Mouse (Mus musculus) MEL (cell line): ENCODE results near the gene Tnf. TPM values are rescaled to one million over a fixed set of nuclear protein-coding genes. Genes with fewer than 3 reads are reported as not detected.

Experiments used
- DNase-seq: peaks from one replicate; pipeline ENCODE4 v3.0.0; 2011; ENCODE audit warnings: low read depth, low spot score
- H3K27ac ChIP-seq: 2 replicates; pipeline ENCODE4 v1.5.1; 2012; ENCODE audit warnings: low read depth, mild to moderate bottlenecking, control low read depth, low read length, moderate library complexity; ENCODE audit not compliant: control insufficient read depth
- H3K27me3 ChIP-seq, 2 experiments: fragments of 150-350 bp in 1 of 2; sonication (generic) in 1 of 2; 2 replicates each; pipeline ENCODE4 v1.6.1; 2012; ENCODE audit warnings: low read length in 2 of 2, mild to moderate bottlenecking in 2 of 2, improper control_type of control experiment in 1 of 2, moderate library complexity in 1 of 2; ENCODE audit not compliant: insufficient read depth in 2 of 2, control insufficient read depth in 1 of 2
- H3K36me3 ChIP-seq, 2 experiments: 2 replicates each; pipeline ENCODE4 v1.6.1; 2012 to 2014; ENCODE audit warnings: low read length in 2 of 2, improper control_type of control experiment in 1 of 2, inconsistent platforms in 1 of 2, mild to moderate bottlenecking in 1 of 2; ENCODE audit not compliant: insufficient read depth in 2 of 2, control insufficient read depth in 1 of 2
- H3K4me1 ChIP-seq, 2 experiments: fragments of 150-350 bp in 1 of 2; sonication (generic) in 1 of 2; 2 replicates each; pipeline ENCODE4 v1.6.1; 2012; ENCODE audit warnings: low read length in 2 of 2, improper control_type of control experiment in 1 of 2, mild to moderate bottlenecking in 1 of 2; ENCODE audit not compliant: insufficient read depth in 2 of 2, control insufficient read depth in 1 of 2
- H3K4me3 ChIP-seq, 2 experiments: fragments of 150-350 bp in 1 of 2; sonication (generic) in 1 of 2; 2 replicates each; pipeline ENCODE4 v1.5.1; 2012; ENCODE audit warnings: low read depth in 2 of 2, low read length in 2 of 2, mild to moderate bottlenecking in 2 of 2, moderate library complexity in 2 of 2, control low read depth in 1 of 2, improper control_type of control experiment in 1 of 2; ENCODE audit not compliant: control insufficient read depth in 1 of 2, insufficient read depth in 1 of 2
- H3K79me2 ChIP-seq: 2 replicates; pipeline ENCODE4 v1.6.1; 2012; ENCODE audit warnings: mild to moderate bottlenecking, low read length, moderate library complexity; ENCODE audit not compliant: control insufficient read depth, poor library complexity, insufficient read depth
- H3K9ac ChIP-seq: 2 replicates; pipeline ENCODE4 v1.6.1; 2012; ENCODE audit warnings: low read depth, mild to moderate bottlenecking, control low read depth, low read length, moderate library complexity; ENCODE audit not compliant: control insufficient read depth, poor library complexity, severe bottlenecking
- H3K9me3 ChIP-seq: fragments of 150-350 bp; sonication (generic); replicated peaks from 2 replicates; pipeline ENCODE4 v1.6.1; 2012; ENCODE audit warnings: mild to moderate bottlenecking, low read length, improper control_type of control experiment, moderate library complexity; ENCODE audit not compliant: insufficient read depth
- E2F4 ChIP-seq: IDR thresholded peaks from 2 replicates; pipeline ENCODE4 v1.6.1; 2011; ENCODE audit warnings: low read depth, low read length, improper control_type of control experiment, borderline replicate concordance
- ELF1 ChIP-seq: IDR thresholded peaks from 2 replicates; pipeline ENCODE4 v1.6.1; 2014; ENCODE audit warnings: low read depth, mild to moderate bottlenecking, inconsistent platforms, low read length, improper control_type of control experiment, moderate library complexity
- ETS1 ChIP-seq: IDR thresholded peaks from 2 replicates; pipeline ENCODE4 v1.6.1; 2012; ENCODE audit warnings: low read depth, mild to moderate bottlenecking, inconsistent platforms, low read length, improper control_type of control experiment, moderate library complexity
- KAT2A ChIP-seq: conservative IDR thresholded peaks from 2 replicates; pipeline ENCODE4 v1.6.1; 2012; ENCODE audit warnings: low read depth, low read length, improper control_type of control experiment, inconsistent platforms
- MAFK ChIP-seq: IDR thresholded peaks from 2 replicates; pipeline ENCODE4 v1.6.1; 2011; ENCODE audit warnings: low read depth, mild to moderate bottlenecking, low read length, improper control_type of control experiment, borderline replicate concordance
- MAX ChIP-seq: IDR thresholded peaks from 2 replicates; pipeline ENCODE4 v1.6.1; 2011; ENCODE audit warnings: low read length, improper control_type of control experiment
- MAZ ChIP-seq: IDR thresholded peaks from 2 replicates; pipeline ENCODE4 v1.6.1; 2012; ENCODE audit warnings: low read depth, mild to moderate bottlenecking, inconsistent platforms, low read length, improper control_type of control experiment
- MXI1 ChIP-seq: IDR thresholded peaks from 2 replicates; pipeline ENCODE4 v1.6.1; 2011; ENCODE audit warnings: mild to moderate bottlenecking, low read depth, low read length, improper control_type of control experiment
- MYC ChIP-seq: IDR thresholded peaks from 2 replicates; pipeline ENCODE4 v1.6.1; 2011; ENCODE audit warnings: low read depth, mild to moderate bottlenecking, low read length, improper control_type of control experiment, moderate library complexity
- NELFE ChIP-seq: IDR thresholded peaks from 2 replicates; pipeline ENCODE4 v1.6.1; 2011; ENCODE audit warnings: low read depth, low read length, improper control_type of control experiment
- NRF1 ChIP-seq: IDR thresholded peaks from 2 replicates; pipeline ENCODE4 v1.6.1; 2014; ENCODE audit warnings: low read depth, mild to moderate bottlenecking, inconsistent platforms, low read length, improper control_type of control experiment, moderate library complexity; ENCODE audit not compliant: poor library complexity, insufficient read depth, severe bottlenecking
- POLR2AphosphoS2 ChIP-seq: IDR thresholded peaks from 2 replicates; pipeline ENCODE4 v1.6.1; 2011; ENCODE audit warnings: low read length, improper control_type of control experiment
- RAD21 ChIP-seq: IDR thresholded peaks from 2 replicates; pipeline ENCODE4 v1.6.1; 2011; ENCODE audit warnings: mild to moderate bottlenecking, low read depth, low read length, improper control_type of control experiment
- RCOR1 ChIP-seq: IDR thresholded peaks from 2 replicates; pipeline ENCODE4 v1.6.1; 2012; ENCODE audit warnings: low read depth, mild to moderate bottlenecking, inconsistent platforms, low read length, improper control_type of control experiment
- SIN3A ChIP-seq: IDR thresholded peaks from 2 replicates; pipeline ENCODE4 v1.6.1; 2012; ENCODE audit warnings: low read length, improper control_type of control experiment, inconsistent platforms
- TAL1 ChIP-seq: IDR thresholded peaks from 2 replicates; pipeline ENCODE4 v1.6.1; 2012; ENCODE audit warnings: mild to moderate bottlenecking, inconsistent platforms, low read length, moderate library complexity, mixed read lengths
- USF1 ChIP-seq: IDR thresholded peaks from 2 replicates; pipeline ENCODE4 v1.6.1; 2014; ENCODE audit warnings: low read depth, mild to moderate bottlenecking, inconsistent platforms, low read length, improper control_type of control experiment, moderate library complexity
- ZC3H11A ChIP-seq: IDR thresholded peaks from 2 replicates; pipeline ENCODE4 v1.6.1; 2012; ENCODE audit warnings: low read depth, mild to moderate bottlenecking, inconsistent platforms, low read length, improper control_type of control experiment
- ZMIZ1 ChIP-seq: IDR thresholded peaks from 2 replicates; pipeline ENCODE4 v1.6.1; 2012; ENCODE audit warnings: low read depth, mild to moderate bottlenecking, inconsistent platforms, low read length, improper control_type of control experiment, moderate library complexity
- ZNF384 ChIP-seq: IDR thresholded peaks from 2 replicates; pipeline ENCODE4 v1.6.1; 2012; ENCODE audit warnings: low read depth, mild to moderate bottlenecking, inconsistent platforms, low read length, improper control_type of control experiment
- polyA plus RNA-seq, 2 experiments: library from polyadenylated mRNA; stranded (reverse) in 1 of 2; unstranded in 1 of 2; fragments of >175 nt in 1 of 2; fragments of >200 nt in 1 of 2; gene quantifications; 2 replicates each; pipeline versions ENCODE4 v1.2.1 to v1.2.4; 2012; ENCODE audit warnings: low replicate concordance in 2 of 2, low read depth in 1 of 2; ENCODE audit not compliant: insufficient read length in 2 of 2, insufficient read depth in 1 of 2, missing spikeins in 1 of 2
- total RNA-seq: library from RNA; depleted of rRNA; stranded (reverse); fragments of 300-350 nt; gene quantifications from 2 replicates; pipeline ENCODE4 v1.2.3, GENCODE M21; 2012

Tnf gene
- total and polyA plus RNA-seq, 3 experiments: 1.2 to 2.0 TPM; not detected in 1

DNA sequence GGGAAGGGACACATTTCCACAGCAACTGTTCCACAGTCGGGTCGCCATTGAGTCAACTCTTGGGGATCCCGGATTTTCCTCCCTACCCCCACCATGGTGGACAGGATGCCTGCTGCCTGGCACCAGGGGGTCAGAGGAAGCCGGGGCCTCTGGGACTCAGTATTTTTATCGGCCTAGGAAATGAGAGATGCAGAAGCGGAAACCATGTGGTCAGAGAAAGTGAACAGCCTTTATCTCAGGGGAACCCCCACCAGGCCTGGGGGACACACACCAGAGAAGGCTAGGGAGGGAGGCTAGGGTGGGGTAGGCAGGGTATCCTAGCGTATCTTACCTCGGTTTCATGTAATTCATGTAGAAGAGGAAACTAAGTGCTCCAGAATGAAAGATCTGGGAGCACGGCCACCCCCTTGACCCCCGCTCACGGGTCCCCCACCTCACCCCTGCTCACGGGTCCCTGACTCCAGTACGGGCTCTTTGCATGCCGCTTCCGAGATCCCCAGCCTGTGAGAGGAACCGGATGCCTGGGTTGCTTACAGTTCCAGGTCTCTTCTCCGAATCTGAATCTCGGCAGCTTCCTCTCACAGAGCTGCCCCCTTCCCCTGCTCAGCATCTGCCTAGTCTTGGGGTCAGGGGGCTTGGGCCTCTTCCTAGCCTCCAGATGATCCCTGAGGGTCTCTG is 16.8 kb upstream of the Tnf start (continued):
- TF ChIP-seq NRF1 (no peak), ZC3H11A (no peak), MYC (peak; percentile 81), MXI1 (peak; percentile 43; the same call in 1 of the 2 replicates)

DNA sequence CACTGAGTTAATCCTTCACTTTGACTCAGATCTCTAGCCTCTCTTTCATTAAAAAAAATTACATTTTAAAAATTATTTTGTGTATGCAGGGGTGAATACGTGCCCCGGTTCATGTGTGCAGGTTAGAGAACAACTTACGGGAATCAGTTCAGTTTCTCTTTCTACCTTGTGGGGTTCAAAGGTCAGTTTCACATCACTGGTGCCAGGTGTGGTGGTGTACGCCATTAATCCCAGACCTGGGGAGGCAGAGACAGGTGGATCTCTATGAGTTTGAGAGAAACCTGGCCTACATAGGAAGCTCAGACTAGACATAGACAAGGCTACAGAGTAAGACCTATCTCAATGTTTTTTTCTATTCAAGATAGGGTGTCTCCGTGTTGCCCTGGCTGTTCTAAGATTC is 11.3 kb upstream of the Tnf start:
- Histone ChIP-seq H3K4me3 (no peak overlapping the region), H3K9ac (no peak overlapping the region), H3K79me2 (no peaks in the 10 kb centered on the region; the same call in 1 of the 2 replicates), H3K9me3 (no peaks in the 10 kb centered on the region), H3K36me3 (peaks cover 0 to 18% of the 10 kb centered on the region in 2 experiments; a peak in 2 of 4 replicates), H3K27me3 (no peaks in the 10 kb centered on the region), H3K27ac (no peak overlapping the region), H3K4me1 (peaks cover 7 to 28% of the 10 kb centered on the region in 2 experiments)
- no peak for DNase-seq
- TF ChIP-seq ZC3H11A: no peak
- TF ChIP-seq ZMIZ1: no peak
- no peak for TF ChIP-seq RAD21
- no peak for TF ChIP-seq RCOR1
- TF ChIP-seq USF1: no peak
- no peak for TF ChIP-seq MAFK
- no peak for TF ChIP-seq TAL1
- TF ChIP-seq MYC: no peak
- no peak for TF ChIP-seq MAZ
- no peak for TF ChIP-seq ELF1
- TF ChIP-seq SIN3A: no peak
- TF ChIP-seq KAT2A: no peak
- TF ChIP-seq ZNF384: no peak
- TF ChIP-seq NELFE: no peak
- no peak for TF ChIP-seq E2F4
- TF ChIP-seq ETS1: no peak
- no peak for TF ChIP-seq POLR2AphosphoS2
- TF ChIP-seq MAX: no peak
